Mouse (Mus musculus): Measurements from ENCODE around the gene Rack1. TPM values are rescaled to one million over a fixed set of nuclear protein-coding genes. Genes with fewer than 3 reads are reported as not detected.
"Not testable (repeated sequence)": the region's sequence is repeated elsewhere in the genome, so short reads cannot be mapped to it uniquely, and the experiment has no call there.

The Rack1 gene
- polyA plus RNA-seq (2014; fragmentation: Nextera tagmentation; extraction: Ambion mirVana): 654 and 661 TPM in 2 replicates

GRCm38 (mm10) chr11:48799921-48800701, at the start of gene Rack1:
Gene Rack1, plus strand, starts transcription at chr11:48800332.
- peak; percentile 93 for ATAC-seq (ENCODE audit: low FRiP score)
- WGBS: under 1% methylated on average over 47 of the region's 47 CpGs

GRCm38 (mm10) chr11:48750428-48750827, 49.7 kb upstream of the Rack1 start:
- 95% methylated on average over 6 of the region's 6 CpGs for WGBS
- no peaks in the 10 kb centered on the region for H3K9me3 ChIP-seq (ENCODE audit: control insufficient read depth, low read length)

More at GRCm38 (mm10) chr11:48799921-48800701, at the start of gene Rack1:
- Histone ChIP-seq H3K36me3 (ENCODE audit: control insufficient read depth, insufficient read depth, low read length) (peaks cover 10% of the 10 kb centered on the region; the same call in 1 of the 2 replicates), H3K9ac (ENCODE audit: low read depth, low read length) (peak within 1 kb of the TSS; percentile 87), H3K4me3 (ENCODE audit: low read depth, low read length) (peak within 1 kb of the TSS; percentile 71), H3K4me1 (replicated peaks; ENCODE audit: control insufficient read depth, insufficient read depth, low read length) (peaks cover 9% of the 10 kb centered on the region), H3K9me3 (ENCODE audit: control insufficient read depth, low read length) (no peaks in the 10 kb centered on the region), H3K4me2 (replicated peaks; ENCODE audit: low read depth, low read length) (peak within 1 kb of the TSS; percentile 50), H3K27ac (ENCODE audit: low read depth, low read length) (peak within 1 kb of the TSS; percentile 89), H3K27me3 (ENCODE audit: control insufficient read depth, insufficient read depth, low read length) (no peaks in the 10 kb centered on the region)
- DNase-seq (ENCODE audit: low spot score): peak; percentile 90

GRCm38 (mm10) chr11:48753534-48753933, 46.6 kb upstream of the Rack1 start:
- not testable (repeated sequence) for DNase-seq (ENCODE audit: low spot score); ATAC-seq (ENCODE audit: low FRiP score); H3K36me3 ChIP-seq (ENCODE audit: control insufficient read depth, insufficient read depth, low read length); H3K9me3 ChIP-seq (ENCODE audit: control insufficient read depth, low read length); H3K4me3 ChIP-seq (ENCODE audit: low read depth, low read length); H3K9ac ChIP-seq (ENCODE audit: low read depth, low read length); H3K27me3 ChIP-seq (ENCODE audit: control insufficient read depth, insufficient read depth, low read length); H3K4me1 ChIP-seq (replicated peaks; ENCODE audit: control insufficient read depth, insufficient read depth, low read length); H3K4me2 ChIP-seq (replicated peaks; ENCODE audit: low read depth, low read length); H3K27ac ChIP-seq (ENCODE audit: low read depth, low read length)
- WGBS: 91% methylated on average over 18 of the region's 18 CpGs

More at GRCm38 (mm10) chr11:48750428-48750827, 49.7 kb upstream of the Rack1 start:
- H3K27ac ChIP-seq (ENCODE audit: low read depth, low read length): no peak overlapping the region
- H3K27me3 ChIP-seq (ENCODE audit: control insufficient read depth, insufficient read depth, low read length): no peaks in the 10 kb centered on the region
- no peak overlapping the region for H3K9ac ChIP-seq (ENCODE audit: low read depth, low read length)
- no peaks in the 10 kb centered on the region for H3K36me3 ChIP-seq (ENCODE audit: control insufficient read depth, insufficient read depth, low read length)
- no peak overlapping the region for H3K4me2 ChIP-seq (replicated peaks; ENCODE audit: low read depth, low read length)
- no peaks in the 10 kb centered on the region for H3K4me1 ChIP-seq (replicated peaks; ENCODE audit: control insufficient read depth, insufficient read depth, low read length)
- ATAC-seq (ENCODE audit: low FRiP score) (no peak), DNase-seq (ENCODE audit: low spot score) (no peak)
- H3K4me3 ChIP-seq (ENCODE audit: low read depth, low read length): no peak overlapping the region

- 83% methylated on average over 8 of the region's 8 CpGs for WGBS
- H3K4me2 ChIP-seq (replicated peaks; ENCODE audit: low read depth, low read length): no peak overlapping the region
- H3K27me3 ChIP-seq (ENCODE audit: control insufficient read depth, insufficient read depth, low read length): no peaks in the 10 kb centered on the region
- ATAC-seq (ENCODE audit: low FRiP score) (no peak), DNase-seq (ENCODE audit: low spot score) (no peak)
- no peaks in the 10 kb centered on the region for H3K9me3 ChIP-seq (ENCODE audit: control insufficient read depth, low read length)
- H3K4me3 ChIP-seq (ENCODE audit: low read depth, low read length): no peak overlapping the region
- no peak overlapping the region for H3K9ac ChIP-seq (ENCODE audit: low read depth, low read length)
- H3K36me3 ChIP-seq (ENCODE audit: control insufficient read depth, insufficient read depth, low read length): no peaks in the 10 kb centered on the region
- no peaks in the 10 kb centered on the region for H3K4me1 ChIP-seq (replicated peaks; ENCODE audit: control insufficient read depth, insufficient read depth, low read length)
- H3K27ac ChIP-seq (ENCODE audit: low read depth, low read length): no peak overlapping the region
Measured at GRCm38 (mm10) chr11:48759021-48759420, 41.1 kb upstream of the Rack1 start.

DNA sequence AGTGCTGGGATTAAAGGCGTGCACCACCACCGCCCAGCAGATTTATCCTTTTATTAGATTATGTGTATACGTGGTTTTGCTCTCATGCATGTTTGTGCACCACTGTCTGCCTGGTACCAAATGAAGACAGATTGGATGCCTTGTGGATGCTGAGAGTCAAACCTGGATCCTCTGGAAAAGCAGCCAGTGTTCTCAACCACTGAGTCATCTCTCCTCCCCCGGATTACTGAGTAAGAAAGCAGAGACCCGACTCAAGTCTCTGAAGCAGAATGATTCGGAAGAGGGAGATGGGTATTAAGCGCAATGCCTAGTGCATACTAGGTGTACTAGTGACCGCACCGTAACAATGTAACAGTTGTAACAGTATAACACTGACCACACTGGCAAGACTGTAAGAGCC, 36.0 kb upstream of the Rack1 start:
- H3K4me3 ChIP-seq (ENCODE audit: low read depth, low read length): no peak overlapping the region
- WGBS: 95% methylated on average over 9 of the region's 9 CpGs
- no peak for DNase-seq (ENCODE audit: low spot score)
- H3K36me3 ChIP-seq (ENCODE audit: control insufficient read depth, insufficient read depth, low read length): no peaks in the 10 kb centered on the region
- H3K4me2 ChIP-seq (replicated peaks; ENCODE audit: low read depth, low read length): no peak overlapping the region
- H3K27me3 ChIP-seq (ENCODE audit: control insufficient read depth, insufficient read depth, low read length): no peaks in the 10 kb centered on the region
- no peak overlapping the region for H3K27ac ChIP-seq (ENCODE audit: low read depth, low read length)
- no peak for ATAC-seq (ENCODE audit: low FRiP score)
- no peaks in the 10 kb centered on the region for H3K9me3 ChIP-seq (ENCODE audit: control insufficient read depth, low read length)
- H3K9ac ChIP-seq (ENCODE audit: low read depth, low read length): no peak overlapping the region
- no peaks in the 10 kb centered on the region for H3K4me1 ChIP-seq (replicated peaks; ENCODE audit: control insufficient read depth, insufficient read depth, low read length)

- Histone ChIP-seq H3K9me3 (ENCODE audit: control insufficient read depth, low read length) (no peaks in the 10 kb centered on the region), H3K27me3 (ENCODE audit: control insufficient read depth, insufficient read depth, low read length) (no peaks in the 10 kb centered on the region), H3K4me2 (replicated peaks; ENCODE audit: low read depth, low read length) (no peak overlapping the region), H3K27ac (ENCODE audit: low read depth, low read length) (no peak overlapping the region), H3K4me3 (ENCODE audit: low read depth, low read length) (no peak overlapping the region), H3K4me1 (replicated peaks; ENCODE audit: control insufficient read depth, insufficient read depth, low read length) (no peaks in the 10 kb centered on the region), H3K9ac (ENCODE audit: low read depth, low read length) (no peak overlapping the region), H3K36me3 (ENCODE audit: control insufficient read depth, insufficient read depth, low read length) (no peaks in the 10 kb centered on the region)
- no peak for DNase-seq (ENCODE audit: low spot score)
- ATAC-seq (ENCODE audit: low FRiP score): no peak
- WGBS: 83% methylated on average over 14 of the region's 14 CpGs
Measured at GRCm38 (mm10) chr11:48767195-48767876, 32.8 kb upstream of the Rack1 start.

GRCm38 (mm10) chr11:48771691-48772090, 28.4 kb upstream of the Rack1 start:
- Histone ChIP-seq H3K4me1 (replicated peaks; ENCODE audit: control insufficient read depth, insufficient read depth, low read length) (no peaks in the 10 kb centered on the region), H3K9me3 (ENCODE audit: control insufficient read depth, low read length) (no peaks in the 10 kb centered on the region), H3K36me3 (ENCODE audit: control insufficient read depth, insufficient read depth, low read length) (no peaks in the 10 kb centered on the region), H3K27me3 (ENCODE audit: control insufficient read depth, insufficient read depth, low read length) (no peaks in the 10 kb centered on the region), H3K9ac (ENCODE audit: low read depth, low read length) (no peak overlapping the region), H3K27ac (ENCODE audit: low read depth, low read length) (no peak overlapping the region), H3K4me3 (ENCODE audit: low read depth, low read length) (no peak overlapping the region), H3K4me2 (replicated peaks; ENCODE audit: low read depth, low read length) (no peak overlapping the region)
- peak; percentile 45 for DNase-seq (ENCODE audit: low spot score)
- ATAC-seq (ENCODE audit: low FRiP score): no peak
- WGBS: 8% methylated on average over 2 of the region's 2 CpGs

- DNase-seq (ENCODE audit: low spot score) (peak; percentile 78), ATAC-seq (ENCODE audit: low FRiP score) (peak; percentile 62)
- no peak overlapping the region for H3K4me3 ChIP-seq (ENCODE audit: low read depth, low read length)
- H3K9me3 ChIP-seq (ENCODE audit: control insufficient read depth, low read length): no peaks in the 10 kb centered on the region
- H3K9ac ChIP-seq (ENCODE audit: low read depth, low read length): no peak overlapping the region
- WGBS: 41% methylated on average over 17 of the region's 17 CpGs
- H3K36me3 ChIP-seq (ENCODE audit: control insufficient read depth, insufficient read depth, low read length): no peaks in the 10 kb centered on the region
- H3K4me2 ChIP-seq (replicated peaks; ENCODE audit: low read depth, low read length): 0 out of 2 replicates have a peak overlapping the region, but pooled peaks have one; percentile 14
- no peaks in the 10 kb centered on the region for H3K4me1 ChIP-seq (replicated peaks; ENCODE audit: control insufficient read depth, insufficient read depth, low read length)
- no peak overlapping the region for H3K27ac ChIP-seq (ENCODE audit: low read depth, low read length)
- no peaks in the 10 kb centered on the region for H3K27me3 ChIP-seq (ENCODE audit: control insufficient read depth, insufficient read depth, low read length)
Measured at GRCm38 (mm10) chr11:48774443-48775298, 25.5 kb upstream of the Rack1 start.

All from hindbrain, embryonic 11.5 days (tissue).